Comparison of ENCODE assay signal across 8 mouse cellular contexts in the genomic region with DNA sequence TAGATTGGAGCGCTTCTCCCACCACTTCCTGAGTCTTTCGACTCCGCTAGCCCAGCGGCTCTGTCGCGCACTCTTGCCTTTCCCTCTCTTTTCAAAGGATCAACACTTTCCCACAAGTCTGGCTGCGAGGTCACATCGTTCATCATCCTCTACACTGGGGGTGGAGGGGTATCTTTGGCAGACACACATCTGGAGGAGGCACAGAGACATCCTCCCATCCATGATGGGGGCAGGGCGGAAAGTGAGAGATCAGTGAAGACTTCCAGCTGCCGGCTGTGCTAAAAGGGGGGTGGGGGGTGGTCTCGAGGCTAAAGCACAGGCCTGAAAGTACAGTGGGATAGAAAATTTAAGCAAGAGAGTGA. TPM values are rescaled to one million over a fixed set of nuclear protein-coding genes. Genes with fewer than 3 reads are reported as not detected.
DNase-seq lines count a peak whose midpoint lies in the region; ATAC-seq lines count a peak whose summit lies in the region.

No protein-coding gene starts in this region.

- peak overlapping the region; percentile 69 for H3K4me2 ChIP-seq in kidney, embryonic 16.5 days (replicated peaks; ENCODE audit: low read depth, low read length)
- H3K4me2 ChIP-seq in heart, embryonic 16.5 days (ENCODE audit: low read depth, low read length): peak overlapping the region; percentile 88
- peak overlapping the region; percentile 87 for H3K4me2 ChIP-seq in limb, embryonic 15.5 days
- peak overlapping the region; percentile 96 for H3K4me2 ChIP-seq in midbrain, embryonic 16.5 days (ENCODE audit: low read length)

- peak overlapping the region; percentile 76 for H3K4me3 ChIP-seq in kidney, embryonic 16.5 days (ENCODE audit: low read length)
- peak overlapping the region; percentile 96 for H3K4me3 ChIP-seq in heart, embryonic 16.5 days (ENCODE audit: low read length)
- peak overlapping the region; percentile 98 for H3K4me3 ChIP-seq in limb, embryonic 15.5 days
- H3K4me3 ChIP-seq in midbrain, embryonic 16.5 days (ENCODE audit: low read depth, low read length): peak overlapping the region; percentile 99

- H3K4me1 ChIP-seq in kidney, embryonic 16.5 days (ENCODE audit: insufficient read depth, low read length): peaks cover 38% of the 10 kb centered on the region
- H3K4me1 ChIP-seq in heart, embryonic 16.5 days (ENCODE audit: control insufficient read depth, insufficient read depth, low read length): peaks cover 27% of the 10 kb centered on the region
- H3K4me1 ChIP-seq in limb, embryonic 15.5 days: peaks cover 41% of the 10 kb centered on the region
- peaks cover 36% of the 10 kb centered on the region for H3K4me1 ChIP-seq in midbrain, embryonic 16.5 days (ENCODE audit: control insufficient read depth, insufficient read depth, low read length)

- peak overlapping the region; percentile 65 for H3K9ac ChIP-seq in kidney, embryonic 16.5 days (replicated peaks; ENCODE audit: low read length)
- H3K9ac ChIP-seq in heart, embryonic 16.5 days (ENCODE audit: low read length): peak overlapping the region; percentile 78
- peak overlapping the region; percentile 37 for H3K9ac ChIP-seq in limb, embryonic 15.5 days
- H3K9ac ChIP-seq in midbrain, embryonic 16.5 days (ENCODE audit: low read depth, low read length): peak overlapping the region; percentile 69

- H3K36me3 ChIP-seq in kidney, embryonic 16.5 days (ENCODE audit: insufficient read depth, low read length): peaks cover 7% of the 10 kb centered on the region
- peaks cover 6% of the 10 kb centered on the region for H3K36me3 ChIP-seq in heart, embryonic 16.5 days (ENCODE audit: control insufficient read depth, insufficient read depth)
- H3K36me3 ChIP-seq in limb, embryonic 15.5 days: peaks cover 5% of the 10 kb centered on the region
- H3K36me3 ChIP-seq in midbrain, embryonic 16.5 days (ENCODE audit: control insufficient read depth, insufficient read depth, low read length): 0 out of 2 replicates have a peak, but pooled peaks cover under 1% of the 10 kb centered on the region

- H3K9me3 ChIP-seq in kidney, embryonic 16.5 days (ENCODE audit: low read length): no peaks in the 10 kb centered on the region
- no peaks in the 10 kb centered on the region for H3K9me3 ChIP-seq in heart, embryonic 16.5 days (replicated peaks; ENCODE audit: control insufficient read depth, low read length)
- H3K9me3 ChIP-seq in limb, embryonic 15.5 days: no peaks in the 10 kb centered on the region
- H3K9me3 ChIP-seq in midbrain, embryonic 16.5 days (replicated peaks; ENCODE audit: control insufficient read depth, low read length, poor library complexity, severe bottlenecking): no peaks in the 10 kb centered on the region

- peak; percentile 37 for ATAC-seq in kidney, embryonic 16.5 days (ENCODE audit: low FRiP score, low TSS enrichment)
- peak; percentile 1; the same call in 1 of the 2 replicates for ATAC-seq in heart, embryonic 16.5 days (replicated peaks; ENCODE audit: extremely low read depth, insufficient read depth, low FRiP score)
- peak; percentile 0; the same call in 1 of the 2 replicates for ATAC-seq in limb, embryonic 15.5 days (ENCODE audit: insufficient number of reproducible peaks, low FRiP score, low TSS enrichment, low read depth)
- peak; percentile 15; the same call in 1 of the 2 replicates for ATAC-seq in midbrain, embryonic 16.5 days

- 0% methylated on average over 11 of the region's 11 CpGs for WGBS in kidney, embryonic 16.5 days
- under 1% methylated on average over 11 of the region's 11 CpGs for WGBS in heart, embryonic 16.5 days
- WGBS in limb, embryonic 15.5 days: under 1% methylated on average over 11 of the region's 11 CpGs
- WGBS in midbrain, embryonic 16.5 days: under 1% methylated on average over 11 of the region's 11 CpGs

- H3K27ac ChIP-seq in kidney, embryonic 16.5 days (ENCODE audit: low read length): peak overlapping the region; percentile 93
- peak overlapping the region; percentile 92 for H3K27ac ChIP-seq in heart, embryonic 16.5 days (ENCODE audit: low read length)
- H3K27ac ChIP-seq in limb, embryonic 15.5 days: peak overlapping the region; percentile 90
- H3K27ac ChIP-seq in midbrain, embryonic 16.5 days (ENCODE audit: low read length): peak overlapping the region; percentile 84

- DNase-seq in kidney, adult 18-20 months: no peak
- peak; percentile 79 for DNase-seq in cerebellum, adult 9-11 months
- DNase-seq in yolk sac, embryonic 10.5 days (ENCODE audit: low spot score): no peak
- no peak for DNase-seq in layer of hippocampus, adult 18-20 months (ENCODE audit: low spot score in 2 of 2)

- H3K27me3 ChIP-seq in kidney, embryonic 16.5 days (ENCODE audit: insufficient read depth, low read length): no peaks in the 10 kb centered on the region
- no peaks in the 10 kb centered on the region for H3K27me3 ChIP-seq in heart, embryonic 16.5 days (ENCODE audit: control insufficient read depth, insufficient read depth, low read length)
- H3K27me3 ChIP-seq in limb, embryonic 15.5 days: no peaks in the 10 kb centered on the region
- H3K27me3 ChIP-seq in midbrain, embryonic 16.5 days (ENCODE audit: control insufficient read depth, insufficient read depth, low read depth, low read length): no peaks in the 10 kb centered on the region

RNA-seq across cellular contexts. Expression of a gene that starts 0.6 kb away (rescaled TPM):
- 8.2 and 9.3 TPM in 2 replicates for polyA plus RNA-seq in kidney, embryonic 16.5 days (2015; fragmentation: Nextera tagmentation; extraction: Ambion mirVana)
- polyA plus RNA-seq in heart, embryonic 16.5 days (2015; fragmentation: Nextera tagmentation; extraction: Ambion mirVana): 11.0 and 12.4 TPM in 2 replicates
- 6.4 and 7.1 TPM in 2 replicates for polyA plus RNA-seq in limb, embryonic 15.5 days (2015; fragmentation: Nextera tagmentation; extraction: Ambion mirVana)
- 3.0 and 3.2 TPM in 2 replicates for polyA plus RNA-seq in midbrain, embryonic 16.5 days (2015; fragmentation: Nextera tagmentation; extraction: Ambion mirVana)
- 10 to 100 TPM; 80.8 to 89.0 TPM for total RNA-seq in layer of hippocampus, adult 18-20 months (2021)

RNA-seq across cellular contexts. Expression of a gene that starts 10.4 kb away (rescaled TPM):
- 6.5 TPM in 2 replicates for polyA plus RNA-seq in kidney, embryonic 16.5 days (2015; fragmentation: Nextera tagmentation; extraction: Ambion mirVana)
- polyA plus RNA-seq in heart, embryonic 16.5 days (2015; fragmentation: Nextera tagmentation; extraction: Ambion mirVana): 5.6 and 6.4 TPM in 2 replicates
- polyA plus RNA-seq in limb, embryonic 15.5 days (2015; fragmentation: Nextera tagmentation; extraction: Ambion mirVana): 5.2 and 7.5 TPM in 2 replicates
- polyA plus RNA-seq in midbrain, embryonic 16.5 days (2015; fragmentation: Nextera tagmentation; extraction: Ambion mirVana): 26.8 and 28.0 TPM in 2 replicates
- total RNA-seq in layer of hippocampus, adult 18-20 months (2021): 10 to 100 TPM; 61.8 to 66.4 TPM
